Mouse (Mus musculus) frontal cortex, postnatal 14 days (tissue): ENCODE measurements around the gene Ces4a.
A peak's percentile ranks its signal among the peaks of the same experiment; 100 is the strongest.
"Not testable (repeated sequence)": the region's sequence is repeated elsewhere in the genome, so short reads cannot be mapped to it uniquely, and the experiment has no call there.

Source experiments
- DNase-seq, 2 experiments: peaks; one replicate each; pipeline ENCODE4 v3.0.0; 2022; ENCODE audit warnings: low spot score in 2 of 2

The Ces4a gene

GRCm38 (mm10) chr8:105169582-105169981 lies 38.0 kb downstream of the Ces4a start:
- DNase-seq = no peak

GRCm38 (mm10) chr8:105170041-105170380 lies 38.4 kb downstream of the Ces4a start:
- no peak for DNase-seq

GRCm38 (mm10) chr8:105170381-105171115 lies 38.9 kb downstream of the Ces4a start, which contains the start of gene Cbfb:
Gene Cbfb, plus strand, starts transcription at chr8:105170674.
- peak; percentile 85 to 87 for DNase-seq

GRCm38 (mm10) chr8:105171116-105172002 lies 39.8 kb downstream of the Ces4a start:
- peak; percentile 37 to 38 for DNase-seq

GRCm38 (mm10) chr8:105172003-105172362 lies 40.4 kb downstream of the Ces4a start:
- DNase-seq = no peak

GRCm38 (mm10) chr8:105175287-105175686 lies 43.7 kb downstream of the Ces4a start:
- DNase-seq = not testable (repeated sequence)

GRCm38 (mm10) chr8:105178211-105178800 lies 46.7 kb downstream of the Ces4a start:
- DNase-seq = no peak

GRCm38 (mm10) chr8:105182201-105182600 lies 50.6 kb downstream of the Ces4a start:
- DNase-seq = no peak

- no peak for DNase-seq
Measured at GRCm38 (mm10) chr8:105186467-105187005, 54.9 kb downstream of the Ces4a start.

- DNase-seq = no peak
Measured at GRCm38 (mm10) chr8:105192182-105192581, 60.6 kb downstream of the Ces4a start.
